Mouse (Mus musculus) stomach, postnatal 0 days (tissue): ENCODE measurements around the gene Hlf. TPM values are rescaled to one million over a fixed set of nuclear protein-coding genes. Genes with fewer than 3 reads are reported as not detected.
A peak's percentile ranks its signal among the peaks of the same experiment; 100 is the strongest.

Experiments used
- ATAC-seq: fragments of 200-750 bp; cut with Nextera tagmentation; 2 replicates; pipeline ENCODE4 v1.8.0; 2017; ENCODE audit not compliant: low FRiP score, low TSS enrichment
- DNase-seq: peaks from one replicate; pipeline ENCODE4 v3.0.0-alpha.2; 2016; ENCODE audit warnings: low spot score
- H3K27ac ChIP-seq: fragments of 300-500 bp; sonication (generic); replicated peaks from 2 replicates; pipeline ENCODE4 v1.5.1; 2014; ENCODE audit warnings: mild to moderate bottlenecking, control low read depth
- H3K27me3 ChIP-seq: fragments of 300-500 bp; sonication (generic); 2 replicates; pipeline ENCODE4 v1.6.1; 2014; ENCODE audit warnings: low read length; ENCODE audit not compliant: control insufficient read depth, insufficient read depth
- H3K36me3 ChIP-seq: fragments of 300-500 bp; sonication (generic); 2 replicates; pipeline ENCODE4 v1.6.1; 2014; ENCODE audit warnings: low read length, mixed read lengths; ENCODE audit not compliant: control insufficient read depth, insufficient read depth
- H3K4me1 ChIP-seq: fragments of 300-500 bp; sonication (generic); replicated peaks from 2 replicates; pipeline ENCODE4 v1.6.1; 2014; ENCODE audit warnings: antibody characterized with exemption; ENCODE audit not compliant: control insufficient read depth, insufficient read depth
- H3K4me2 ChIP-seq: fragments of 300-500 bp; sonication (generic); replicated peaks from 2 replicates; pipeline ENCODE4 v1.6.1; 2014; ENCODE audit warnings: low read depth, mild to moderate bottlenecking, control low read depth, moderate library complexity
- H3K4me3 ChIP-seq: fragments of 300-500 bp; sonication (generic); 2 replicates; pipeline ENCODE4 v1.5.1; 2014; ENCODE audit warnings: low read depth, low read length, control low read depth
- H3K9ac ChIP-seq: fragments of 300-500 bp; sonication (generic); 2 replicates; pipeline ENCODE4 v1.6.1; 2014; ENCODE audit warnings: mild to moderate bottlenecking, low read length, control low read depth, mixed read lengths
- H3K9me3 ChIP-seq: fragments of 300-500 bp; sonication (generic); 2 replicates; pipeline ENCODE4 v1.6.1; 2016; ENCODE audit warnings: low read length; ENCODE audit not compliant: control insufficient read depth
- CTCF ChIP-seq: IDR thresholded peaks from 2 replicates; pipeline ENCODE4 v1.5.1; 2016; ENCODE audit warnings: antibody characterized with exemption, low read depth, mild to moderate bottlenecking, moderate library complexity
- EP300 ChIP-seq: optimal IDR thresholded peaks from 2 replicates; pipeline ENCODE3; 2016; ENCODE audit warnings: antibody characterized with exemption
- WGBS: fragments of 180-500 bp; shearing (Covaris S2); extraction: QIAGEN DNeasy Blood & Tissue Kit; methylation state at CpG from one replicate; pipeline ENCODE4 v1.1.7; 2014; 5-methylcytosine and 5-hydroxymethylcytosine counted together
- polyA plus RNA-seq: library from polyadenylated mRNA; unstranded; fragments of >200 nt; fragmentation: Nextera tagmentation; extraction: Ambion mirVana; gene quantifications from 2 replicates; pipeline ENCODE4 v1.2.1, GENCODE M21; 2015

Gene Hlf
- polyA plus RNA-seq, 1 experiment from 2014 or later, result 1.2 TPM

DNA sequence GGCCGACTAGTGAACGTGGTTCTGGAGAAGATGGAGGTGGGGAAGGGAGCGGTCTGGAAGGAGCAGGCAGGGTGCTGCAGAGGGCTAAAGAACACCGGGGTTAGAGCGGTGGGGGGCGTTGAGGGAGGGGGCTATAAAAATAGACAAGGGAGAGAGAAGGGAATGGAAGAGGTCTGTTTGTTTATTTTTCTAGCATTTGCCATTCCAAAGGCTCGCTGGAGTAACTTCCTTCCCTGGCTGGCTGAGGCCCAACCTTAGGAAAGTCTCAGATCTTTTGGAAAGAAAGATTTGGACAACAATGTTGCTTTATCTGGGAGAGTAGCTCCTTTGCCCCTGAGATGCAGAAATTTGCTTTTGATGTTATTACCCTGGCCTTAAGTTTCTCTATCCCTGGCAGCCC lies 21.6 kb downstream of the Hlf start:
- Histone ChIP-seq H3K4me1 (peaks cover 14% of the 10 kb centered on the region), H3K4me3 (no peak overlapping the region), H3K27me3 (no peaks in the 10 kb centered on the region), H3K4me2 (peak overlapping the region; percentile 35; the same call in 1 of the 2 replicates), H3K9me3 (no peaks in the 10 kb centered on the region), H3K9ac (no peak overlapping the region; the same call in 1 of the 2 replicates), H3K27ac (peak overlapping the region; percentile 94), H3K36me3 (no peaks in the 10 kb centered on the region)
- 22% methylated on average over 6 of the region's 7 CpGs for WGBS
- TF ChIP-seq CTCF, result no peak
- no peak for TF ChIP-seq EP300
- DNase-seq (no peak), ATAC-seq (no peak)

DNA sequence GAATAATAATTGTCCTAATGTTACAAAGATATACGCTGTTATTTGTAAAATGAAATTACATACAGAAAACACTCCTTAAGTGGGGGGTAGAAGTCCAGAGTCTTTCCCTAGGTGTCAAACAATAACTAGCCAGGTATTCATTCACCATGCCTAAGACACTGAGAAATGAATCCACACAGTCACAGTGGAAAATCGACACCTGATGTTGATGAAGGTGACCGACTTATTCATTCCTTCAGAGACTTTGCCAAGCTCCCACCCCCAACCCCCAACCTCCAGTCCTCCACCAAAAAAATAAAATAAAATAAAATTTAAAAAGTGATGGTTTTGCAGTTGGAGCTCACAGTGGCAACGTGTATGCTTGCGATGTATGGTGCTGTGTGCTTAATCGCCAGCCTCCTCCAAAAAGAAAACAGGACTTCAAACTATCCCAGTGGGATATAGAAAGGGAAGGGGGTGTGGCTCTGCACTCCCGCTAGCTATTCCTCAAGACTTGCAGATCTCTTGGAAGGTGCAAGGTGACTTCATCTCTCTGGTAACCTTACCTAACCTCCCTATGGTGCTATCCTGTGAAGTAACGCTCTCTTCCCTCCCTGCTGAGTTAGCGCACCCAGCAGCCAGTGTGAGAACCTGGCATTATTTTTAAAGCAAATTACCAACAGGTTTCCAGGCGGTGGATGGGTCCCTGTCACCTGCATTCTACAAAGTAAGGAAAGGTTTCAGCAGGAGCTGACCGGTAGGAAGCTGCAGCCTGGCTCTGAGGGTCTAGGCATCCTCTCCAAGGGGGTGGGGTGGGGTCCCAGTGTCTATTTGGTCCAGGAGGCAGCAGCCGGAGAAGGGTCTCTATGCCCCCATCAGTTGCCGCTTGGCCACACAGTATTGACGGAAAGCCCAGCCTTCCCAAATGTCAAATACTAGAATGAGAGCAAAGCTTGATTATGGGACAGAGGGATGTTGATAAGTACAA lies 22.5 kb downstream of the Hlf start:
- ATAC-seq (no peak), DNase-seq (no peak)
- peaks cover 14% of the 10 kb centered on the region for H3K4me1 ChIP-seq
- TF ChIP-seq EP300 (no peak), CTCF (no peak)
- no peak overlapping the region for H3K9ac ChIP-seq
- H3K9me3 ChIP-seq, result no peaks in the 10 kb centered on the region
- no peaks in the 10 kb centered on the region for H3K27me3 ChIP-seq
- 75% methylated on average over 14 of the region's 14 CpGs for WGBS
- no peak overlapping the region for H3K4me2 ChIP-seq
- peak overlapping the region; percentile 94 for H3K27ac ChIP-seq
- no peaks in the 10 kb centered on the region for H3K36me3 ChIP-seq
- no peak overlapping the region for H3K4me3 ChIP-seq

DNA sequence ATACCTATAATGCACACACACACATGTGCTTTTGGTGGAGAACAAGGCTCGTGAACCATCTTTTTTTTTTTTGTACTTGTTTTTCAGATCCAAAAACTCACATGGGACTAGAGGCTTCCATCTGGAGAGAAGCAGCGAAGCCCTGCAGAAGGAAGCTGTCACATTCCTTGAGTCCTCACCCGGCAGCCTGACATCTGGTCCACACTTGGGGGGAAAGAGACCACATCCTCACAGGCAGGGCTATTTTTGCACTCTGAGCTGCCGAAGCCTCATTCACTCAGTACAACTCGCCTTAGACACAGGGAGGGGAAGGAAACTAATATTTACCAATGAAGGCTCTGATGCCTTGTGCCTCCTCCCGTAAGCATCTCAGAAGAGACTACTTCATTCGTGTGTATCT lies 25.8 kb downstream of the Hlf start:
- H3K4me1 ChIP-seq, result peaks cover 4% of the 10 kb centered on the region
- TF ChIP-seq EP300 (no peak), CTCF (no peak)
- 0 out of 2 replicates have a peak overlapping the region, but pooled peaks have one; percentile 13 for H3K27ac ChIP-seq
- no peak for ATAC-seq
- H3K27me3 ChIP-seq, result no peaks in the 10 kb centered on the region
- H3K36me3 ChIP-seq, result no peaks in the 10 kb centered on the region
- no peak for DNase-seq
- 42% methylated on average over 7 of the region's 7 CpGs for WGBS
- no peak overlapping the region for H3K4me2 ChIP-seq
- H3K9me3 ChIP-seq, result no peaks in the 10 kb centered on the region
- H3K4me3 ChIP-seq, result no peak overlapping the region
- no peak overlapping the region for H3K9ac ChIP-seq

DNA sequence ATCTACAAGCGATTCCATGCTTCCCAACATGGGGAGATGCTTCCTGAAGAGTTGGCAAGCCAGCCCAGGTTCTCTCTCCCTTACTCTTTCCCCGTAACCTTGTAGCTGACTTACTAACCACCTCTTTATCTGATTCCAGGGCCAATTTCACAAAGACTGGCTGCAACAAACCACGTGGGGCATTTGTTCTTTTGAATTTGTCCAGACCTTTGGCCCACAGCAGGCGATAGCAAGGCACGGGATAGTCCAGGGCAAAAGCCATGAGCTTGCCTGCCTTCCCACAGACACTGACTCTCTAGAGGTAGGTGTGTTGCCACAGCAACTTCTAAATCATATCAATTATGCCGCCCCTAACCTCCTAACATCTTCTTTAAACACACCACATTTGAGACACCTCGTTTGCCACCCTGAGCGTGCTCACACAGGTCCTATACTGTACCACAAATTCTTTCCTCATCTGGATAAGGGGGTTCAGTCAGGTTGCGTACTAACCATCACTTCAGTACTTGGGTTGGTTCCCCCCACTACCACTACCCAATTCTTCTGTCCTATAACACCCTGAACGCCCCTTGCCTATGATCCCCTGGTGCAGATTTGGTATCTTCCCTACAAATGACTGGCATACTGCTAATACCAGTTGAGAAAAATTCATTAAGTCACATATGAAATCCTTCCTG lies 26.7 kb downstream of the Hlf start:
- Histone ChIP-seq H3K9me3 (no peaks in the 10 kb centered on the region), H3K27ac (no peak overlapping the region), H3K4me2 (no peak overlapping the region), H3K36me3 (no peaks in the 10 kb centered on the region), H3K27me3 (no peaks in the 10 kb centered on the region), H3K9ac (no peak overlapping the region), H3K4me3 (no peak overlapping the region), H3K4me1 (peaks cover 1% of the 10 kb centered on the region; the same call in 1 of the 2 replicates)
- DNase-seq, result peak; percentile 41
- no peak for TF ChIP-seq EP300
- no peak for TF ChIP-seq CTCF
- peak; percentile 78; the same call in 1 of the 2 replicates for ATAC-seq
- 81% methylated on average over 10 of the region's 10 CpGs for WGBS

DNA sequence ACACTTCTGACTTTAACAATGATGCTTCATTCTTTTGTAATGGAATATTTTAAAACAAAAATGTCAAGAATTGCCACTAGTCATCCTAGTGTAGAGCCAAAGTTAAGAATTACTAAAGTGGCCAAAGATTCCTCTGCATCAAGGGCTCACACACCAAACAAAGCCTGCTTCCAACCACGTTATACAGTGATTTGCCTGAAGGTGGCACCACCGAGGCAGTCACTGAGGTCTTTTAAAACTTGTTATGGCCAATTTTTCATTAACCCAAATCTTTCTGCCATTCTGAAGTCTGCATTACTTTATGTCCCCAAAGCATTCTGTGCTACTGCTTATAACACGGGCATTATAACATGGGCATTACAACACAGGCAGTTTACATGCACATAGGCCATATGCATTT lies 27.3 kb downstream of the Hlf start:
- Histone ChIP-seq H3K4me1 (no peaks in the 10 kb centered on the region; the same call in 1 of the 2 replicates), H3K9me3 (no peaks in the 10 kb centered on the region), H3K27ac (no peak overlapping the region), H3K9ac (no peak overlapping the region), H3K4me2 (no peak overlapping the region), H3K36me3 (no peaks in the 10 kb centered on the region), H3K27me3 (no peaks in the 10 kb centered on the region), H3K4me3 (no peak overlapping the region)
- no peak for TF ChIP-seq EP300
- peak; percentile 82 for TF ChIP-seq CTCF
- ATAC-seq, result no peak
- peak; percentile 45 for DNase-seq
- WGBS, result 52% methylated on average over 3 of the region's 3 CpGs
